Mouse (Mus musculus) left cerebral cortex, adult 9 months (tissue): ENCODE measurements around the gene Pttg1ip.

Source experiments
- DNase-seq, 2 experiments: peaks; one replicate each; pipeline ENCODE4 v3.0.0; 2022; ENCODE audit warnings: low spot score in 2 of 2

The Pttg1ip gene

GRCm38 (mm10) chr10:77581408-77582284, at the start of gene Pttg1ip:
Pttg1ip (plus strand) TSS chr10:77581720.
- peak; percentile 93 to 94 for DNase-seq

- DNase-seq, result no peak
Measured at GRCm38 (mm10) chr10:77532020-77532413, 49.5 kb upstream of the Pttg1ip start.

- DNase-seq, result no peak
Measured at GRCm38 (mm10) chr10:77536727-77537126, 44.8 kb upstream of the Pttg1ip start.

GRCm38 (mm10) chr10:77537215-77538209, 44.0 kb upstream of the Pttg1ip start:
- DNase-seq, result no peak

- no peak for DNase-seq
Measured at GRCm38 (mm10) chr10:77539320-77539945, 42.1 kb upstream of the Pttg1ip start.

GRCm38 (mm10) chr10:77540576-77541102, 40.9 kb upstream of the Pttg1ip start:
- DNase-seq, result no peak

- no peak for DNase-seq
Measured at GRCm38 (mm10) chr10:77541864-77542666, 39.5 kb upstream of the Pttg1ip start.

GRCm38 (mm10) chr10:77543226-77543625, 38.3 kb upstream of the Pttg1ip start:
- DNase-seq, result no peak

GRCm38 (mm10) chr10:77544916-77545315, 36.6 kb upstream of the Pttg1ip start:
- peak; percentile 28 to 84 for DNase-seq

GRCm38 (mm10) chr10:77548576-77548975, 32.9 kb upstream of the Pttg1ip start:
- DNase-seq, result no peak

GRCm38 (mm10) chr10:77550874-77551273, 30.6 kb upstream of the Pttg1ip start:
- DNase-seq, result peak in 1 of 2 experiments; percentile 31

GRCm38 (mm10) chr10:77552162-77552561, 29.4 kb upstream of the Pttg1ip start:
- DNase-seq, result no peak

GRCm38 (mm10) chr10:77553285-77553684, 28.2 kb upstream of the Pttg1ip start:
- no peak for DNase-seq

GRCm38 (mm10) chr10:77554918-77555317, 26.6 kb upstream of the Pttg1ip start:
- no peak for DNase-seq

- DNase-seq, result no peak
Measured at GRCm38 (mm10) chr10:77556631-77557030, 24.9 kb upstream of the Pttg1ip start.

- DNase-seq, result no peak
Measured at GRCm38 (mm10) chr10:77557641-77558040, 23.9 kb upstream of the Pttg1ip start.

GRCm38 (mm10) chr10:77560090-77560489, 21.4 kb upstream of the Pttg1ip start:
- DNase-seq, result no peak

- no peak for DNase-seq
Measured at GRCm38 (mm10) chr10:77560830-77561229, 20.7 kb upstream of the Pttg1ip start.

GRCm38 (mm10) chr10:77561508-77561907, 20.0 kb upstream of the Pttg1ip start:
- DNase-seq, result no peak

- no peak for DNase-seq
Measured at GRCm38 (mm10) chr10:77565005-77565404, 16.5 kb upstream of the Pttg1ip start.

GRCm38 (mm10) chr10:77566651-77567050, 14.9 kb upstream of the Pttg1ip start:
- peak in 1 of 2 experiments; percentile 80 for DNase-seq
